Mouse (Mus musculus) intestine, postnatal 0 days (tissue): ENCODE results near the gene Cep68. TPM values are rescaled to one million over a fixed set of nuclear protein-coding genes. Genes with fewer than 3 reads are reported as not detected.

Source experiments
- ATAC-seq: fragments of 200-750 bp; cut with Nextera tagmentation; 2 replicates; pipeline ENCODE4 v1.8.0; 2017; ENCODE audit warnings: mild to moderate bottlenecking, moderate TSS enrichment, moderate library complexity
- H3K27ac ChIP-seq: fragments of 300-500 bp; sonication (generic); 2 replicates; pipeline ENCODE4 v1.5.1; 2014; ENCODE audit warnings: mild to moderate bottlenecking, low read depth, low read length, moderate library complexity
- H3K27me3 ChIP-seq: fragments of 300-500 bp; sonication (generic); replicated peaks from 2 replicates; pipeline ENCODE4 v1.6.1; 2014; ENCODE audit warnings: low read length, mixed read lengths; ENCODE audit not compliant: control insufficient read depth, insufficient read depth
- H3K36me3 ChIP-seq: fragments of 300-500 bp; sonication (generic); 2 replicates; pipeline ENCODE4 v1.6.1; 2014; ENCODE audit warnings: mild to moderate bottlenecking, moderate library complexity; ENCODE audit not compliant: control insufficient read depth, insufficient read depth
- H3K4me1 ChIP-seq: fragments of 300-500 bp; sonication (generic); replicated peaks from 2 replicates; pipeline ENCODE4 v1.6.1; 2014; ENCODE audit warnings: antibody characterized with exemption, low read length, mixed read lengths; ENCODE audit not compliant: control insufficient read depth, insufficient read depth
- H3K4me2 ChIP-seq: fragments of 300-500 bp; sonication (generic); replicated peaks from 2 replicates; pipeline ENCODE4 v1.6.1; 2014; ENCODE audit warnings: low read depth, mild to moderate bottlenecking, moderate library complexity
- H3K4me3 ChIP-seq: fragments of 300-500 bp; sonication (generic); 2 replicates; pipeline ENCODE4 v1.5.1; 2014; ENCODE audit warnings: low read depth, low read length
- H3K9ac ChIP-seq: fragments of 300-500 bp; sonication (generic); 2 replicates; pipeline ENCODE4 v1.6.1; 2014; ENCODE audit warnings: mild to moderate bottlenecking, low read depth, low read length
- H3K9me3 ChIP-seq: fragments of 300-500 bp; sonication (generic); 2 replicates; pipeline ENCODE4 v1.6.1; 2016; ENCODE audit warnings: mixed run types; ENCODE audit not compliant: control insufficient read depth
- CTCF ChIP-seq: sonication (generic); IDR thresholded peaks from 2 replicates; pipeline ENCODE4 v1.5.1; 2016; ENCODE audit warnings: low read depth, mild to moderate bottlenecking, control low read depth, antibody characterized with exemption, moderate library complexity
- WGBS: fragments of 180-500 bp; shearing (Covaris S2); extraction: QIAGEN DNeasy Blood & Tissue Kit; methylation state at CpG from one replicate; pipeline ENCODE4 v1.1.7; 2014; 5-methylcytosine and 5-hydroxymethylcytosine counted together
- polyA plus RNA-seq: library from polyadenylated mRNA; unstranded; fragments of >200 nt; fragmentation: Nextera tagmentation; extraction: Ambion mirVana; gene quantifications from 2 replicates; pipeline ENCODE4 v1.2.1, GENCODE M21; 2015

Gene Cep68
- polyA plus RNA-seq, 1 experiment from 2014 or later, result 6.3 TPM

DNA sequence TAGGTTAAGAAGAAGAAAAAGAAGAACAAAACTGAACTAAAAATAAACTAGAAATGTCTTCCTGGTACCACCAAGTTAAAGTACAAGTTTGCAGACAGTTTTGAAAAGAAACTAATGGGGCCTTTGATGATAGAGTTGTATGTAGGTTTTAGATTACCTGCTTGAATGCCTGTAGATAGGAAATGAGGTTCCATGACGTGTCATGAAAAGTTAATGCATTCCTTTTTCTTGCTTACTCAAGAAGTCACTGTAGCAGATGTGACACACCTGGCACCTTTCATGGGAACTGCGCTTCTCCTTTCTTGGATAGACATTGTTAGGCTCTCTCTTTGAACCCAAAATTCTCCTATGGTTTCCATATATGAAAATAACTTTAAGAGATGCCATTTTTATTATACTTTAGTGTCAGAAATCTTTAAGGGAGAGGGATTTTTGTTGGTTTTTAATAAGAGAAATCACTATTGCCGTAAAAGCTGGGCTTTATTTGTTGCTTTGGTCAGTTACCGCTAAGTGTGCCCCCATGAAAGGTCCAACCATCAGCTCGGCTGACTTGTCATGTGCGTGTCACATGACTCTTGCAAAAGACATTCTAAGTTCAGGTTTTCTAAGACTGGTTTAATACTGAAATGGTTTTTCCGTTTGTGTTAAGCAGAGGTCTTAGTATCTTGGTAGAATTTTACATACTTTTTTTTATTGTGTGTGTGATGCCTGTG, 46.8 kb downstream of the Cep68 start:
- peaks cover 12% of the 10 kb centered on the region for H3K4me1 ChIP-seq
- no peak for ATAC-seq
- no peaks in the 10 kb centered on the region for H3K27me3 ChIP-seq
- no peak for TF ChIP-seq CTCF
- peak overlapping the region; percentile 66 for H3K4me2 ChIP-seq
- peak overlapping the region; percentile 100 for H3K27ac ChIP-seq
- WGBS, result 15% methylated on average over 7 of the region's 7 CpGs
- peak overlapping the region; percentile 100 for H3K4me3 ChIP-seq
- H3K36me3 ChIP-seq, result no peaks in the 10 kb centered on the region
- H3K9ac ChIP-seq, result peak overlapping the region; percentile 100
- no peaks in the 10 kb centered on the region for H3K9me3 ChIP-seq

DNA sequence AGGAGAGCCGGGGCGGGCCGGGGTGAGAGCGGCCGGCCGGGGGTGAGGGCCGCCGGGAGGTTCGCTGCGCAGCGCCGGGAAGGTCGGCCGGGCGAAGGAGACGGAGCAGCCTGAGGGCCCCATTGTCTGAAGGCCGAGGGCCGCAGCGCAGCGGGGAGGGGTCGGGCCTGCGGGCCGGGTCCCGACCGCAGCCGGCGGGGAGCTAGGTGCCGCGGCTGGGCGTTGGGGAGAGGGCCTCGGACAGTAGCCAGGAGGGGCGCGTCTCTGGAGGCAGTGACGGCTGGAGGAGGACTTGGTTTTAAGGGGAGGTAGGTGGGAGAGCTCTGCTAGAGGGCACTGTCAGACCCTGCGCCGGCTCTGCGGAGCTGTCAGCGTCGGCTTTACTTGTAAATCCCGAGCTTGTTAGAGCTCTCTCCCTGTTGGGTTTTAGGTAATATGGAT, 47.5 kb downstream of the Cep68 start:
- WGBS, result under 1% methylated on average over 32 of the region's 40 CpGs
- H3K27ac ChIP-seq, result peak overlapping the region; percentile 100
- H3K4me3 ChIP-seq, result peak overlapping the region; percentile 100
- H3K4me2 ChIP-seq, result peak overlapping the region; percentile 66
- H3K4me1 ChIP-seq, result peaks cover 12% of the 10 kb centered on the region
- no peak for TF ChIP-seq CTCF
- H3K9ac ChIP-seq, result peak overlapping the region; percentile 100
- H3K36me3 ChIP-seq, result no peaks in the 10 kb centered on the region
- no peaks in the 10 kb centered on the region for H3K27me3 ChIP-seq
- no peaks in the 10 kb centered on the region for H3K9me3 ChIP-seq
- peak; percentile 2 for ATAC-seq

DNA sequence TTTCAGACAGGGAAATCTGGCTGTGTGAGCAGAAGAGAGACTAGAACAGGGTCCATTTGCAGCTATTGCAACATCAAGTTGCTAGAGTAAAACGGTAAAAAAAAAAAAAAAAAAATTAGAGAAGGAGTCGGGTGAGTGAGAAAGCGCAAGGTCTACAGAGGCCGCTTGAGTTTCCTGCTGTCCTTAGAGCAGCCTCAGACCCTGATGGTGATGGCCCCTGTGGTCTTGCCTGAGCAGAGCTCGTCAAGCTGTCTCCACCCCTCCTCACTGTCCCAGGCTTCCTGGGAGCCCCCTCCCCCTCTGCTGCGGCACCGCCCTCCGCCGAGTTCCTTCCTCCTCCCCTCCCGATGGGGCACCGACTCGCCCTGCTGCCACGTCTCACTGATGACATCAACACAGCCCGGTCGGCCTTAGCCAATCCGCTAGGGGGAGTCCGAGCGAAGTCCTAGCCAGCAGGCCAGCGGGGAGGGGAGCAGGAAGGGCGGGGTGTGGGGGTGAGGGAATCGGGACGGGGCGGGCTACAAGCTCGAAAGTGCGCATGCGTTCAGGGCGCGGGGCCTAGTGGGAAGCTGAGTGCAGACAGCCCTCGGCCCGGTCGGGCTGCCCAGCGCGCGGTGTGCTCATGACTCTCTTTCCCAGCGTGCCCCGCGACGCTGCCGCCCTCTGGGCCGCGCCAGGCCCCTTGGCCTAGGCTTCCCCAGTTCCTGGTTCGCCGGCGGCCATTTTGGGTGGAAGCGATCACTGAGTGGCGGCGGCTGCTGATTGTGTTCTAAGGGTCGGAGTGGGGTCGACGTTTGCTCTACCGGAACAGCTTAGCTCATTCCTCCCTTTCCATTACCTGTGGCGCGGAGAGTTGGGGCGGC, 48.3 kb downstream of the Cep68 start, which contains the start of gene Rab1a:
Gene Rab1a (plus strand): TSS at position 720 of the 863 bp plus-strand sequence.
- Histone ChIP-seq H3K27ac (peak within 1 kb of the TSS; percentile 100), H3K4me2 (peak within 1 kb of the TSS; percentile 66), H3K4me1 (peaks cover 12% of the 10 kb centered on the region), H3K36me3 (no peaks in the 10 kb centered on the region), H3K9ac (peak within 1 kb of the TSS; percentile 100), H3K4me3 (peak within 1 kb of the TSS; percentile 100), H3K27me3 (no peaks in the 10 kb centered on the region), H3K9me3 (no peaks in the 10 kb centered on the region)
- under 1% methylated on average over 54 of the region's 54 CpGs for WGBS
- TF ChIP-seq CTCF, result peak; percentile 90
- ATAC-seq, result peak; percentile 93

DNA sequence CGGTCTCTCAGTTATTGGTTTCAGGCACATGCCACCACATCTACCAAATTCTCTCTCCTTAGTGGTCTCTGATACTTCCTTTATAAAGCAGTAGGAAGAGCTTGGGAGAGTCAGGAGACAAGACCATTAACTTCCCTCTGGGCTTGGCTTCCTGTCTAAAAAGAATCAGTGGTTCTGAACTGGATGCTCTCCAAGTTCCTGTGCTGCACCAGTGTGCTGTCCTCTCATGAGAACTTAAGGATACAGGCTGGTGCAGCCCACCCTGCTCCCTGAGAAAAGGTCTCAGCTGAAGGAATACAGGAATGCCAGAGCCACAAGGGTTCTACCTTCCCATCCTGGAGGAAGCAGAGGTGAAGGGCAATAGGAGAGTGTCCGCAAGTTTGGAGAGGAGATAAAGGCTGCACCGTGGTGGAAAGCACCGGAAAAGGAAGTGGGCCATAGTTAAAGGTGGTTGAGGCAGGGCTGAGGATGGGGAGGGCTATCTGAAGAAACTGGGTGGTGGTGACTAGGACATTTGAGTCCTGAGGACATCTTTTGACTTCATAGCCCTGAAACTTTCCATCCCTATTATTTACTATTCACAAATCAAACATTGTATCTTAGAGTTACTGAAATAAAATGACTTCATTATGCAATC, 56.0 kb downstream of the Cep68 start:
- H3K4me1 ChIP-seq, result peaks cover 3% of the 10 kb centered on the region; the same call in 1 of the 2 replicates
- H3K9me3 ChIP-seq, result no peaks in the 10 kb centered on the region
- no peak overlapping the region for H3K9ac ChIP-seq
- H3K27me3 ChIP-seq, result no peaks in the 10 kb centered on the region
- no peak overlapping the region for H3K4me2 ChIP-seq
- no peak for ATAC-seq
- H3K4me3 ChIP-seq, result no peak overlapping the region
- no peak overlapping the region for H3K27ac ChIP-seq
- H3K36me3 ChIP-seq, result no peaks in the 10 kb centered on the region
- no peak for TF ChIP-seq CTCF
- WGBS, result 77% methylated on average over 4 of the region's 4 CpGs

DNA sequence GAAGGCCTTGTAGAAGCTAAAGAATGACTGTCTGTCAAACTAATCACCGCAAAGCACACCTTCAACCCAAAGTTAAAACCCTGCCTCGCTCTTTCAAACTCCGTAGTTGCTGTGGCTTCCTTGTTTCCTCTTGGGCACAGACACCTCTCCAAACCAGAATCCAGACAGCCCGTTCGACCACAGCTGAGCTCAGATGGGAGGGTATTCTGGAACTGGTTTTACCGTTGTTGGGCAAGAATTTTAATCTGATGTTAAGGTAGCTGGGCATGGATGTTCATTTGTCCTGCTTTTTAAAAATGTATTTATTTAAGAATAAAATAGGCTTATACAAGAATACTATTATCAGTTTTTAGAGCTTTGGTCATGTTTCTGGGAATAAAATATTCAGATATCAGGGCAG, 62.0 kb downstream of the Cep68 start:
- H3K27me3 ChIP-seq, result no peaks in the 10 kb centered on the region
- no peak for ATAC-seq
- no peak overlapping the region for H3K27ac ChIP-seq
- H3K4me3 ChIP-seq, result no peak overlapping the region
- no peak overlapping the region for H3K4me2 ChIP-seq
- H3K9me3 ChIP-seq, result no peaks in the 10 kb centered on the region
- no peak for TF ChIP-seq CTCF
- H3K9ac ChIP-seq, result no peak overlapping the region
- H3K36me3 ChIP-seq, result no peaks in the 10 kb centered on the region
- 58% methylated on average over 6 of the region's 6 CpGs for WGBS
- no peaks in the 10 kb centered on the region for H3K4me1 ChIP-seq

Other genes with a start within 250 kb of the Cep68 start
- 109 and 111 TPM in 2 replicates for gene Actr2, start 136.5 kb downstream of the Cep68 start, polyA plus RNA-seq
- 761 and 762 TPM in 2 replicates for gene Rab1a, start 48.0 kb downstream of the Cep68 start, polyA plus RNA-seq
- 3.1 and 3.4 TPM in 2 replicates for gene Slc1a4, start 83.3 kb upstream of the Cep68 start, polyA plus RNA-seq